Mouse (Mus musculus): ENCODE measurements around the gene Gm7534.

- no peak for TF ChIP-seq CTCF (IDR thresholded peaks at IDR 0.05; ENCODE audit: low read depth)
- no peak for TF ChIP-seq EP300 (IDR thresholded peaks at IDR 0.05; ENCODE audit: low read depth)
Observed at GRCm38 (mm10) chr4:134186268-134186667, 16.5 kb downstream of the Gm7534 start.

Data from liver, embryonic 14.5 days (tissue).